Mouse (Mus musculus): Measurements from ENCODE around the gene Dnah11. TPM values are rescaled to one million over a fixed set of nuclear protein-coding genes. Genes with fewer than 3 reads are reported as not detected.

Dnah11 gene
- polyA plus RNA-seq, 1 experiment from 2014 or later, result 0.36 TPM

DNA sequence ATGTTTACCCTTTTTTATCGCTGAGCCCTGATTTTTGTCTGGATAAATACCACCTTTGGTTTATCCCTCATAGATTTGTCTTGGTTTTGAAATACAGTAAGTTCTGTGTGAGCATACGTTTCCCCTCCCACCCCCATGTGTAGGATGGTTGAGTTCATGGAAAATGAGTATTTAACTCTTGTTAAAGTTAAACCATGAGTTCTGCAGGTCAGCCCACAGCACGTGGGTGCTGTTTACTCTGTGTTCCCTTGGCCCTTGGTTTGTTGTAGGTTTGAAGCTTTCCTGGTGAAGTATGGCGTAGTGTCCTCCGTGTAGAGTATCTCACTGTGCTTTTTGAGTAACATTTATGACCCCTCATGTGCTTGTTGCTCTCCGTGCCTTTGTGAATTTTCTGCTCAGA, 341.0 kb downstream of the Dnah11 start:
- 91% methylated on average over 6 of the region's 6 CpGs for WGBS

GRCm38 (mm10) chr12:117857023-117857422, 341.8 kb downstream of the Dnah11 start:
- H3K27ac ChIP-seq (ENCODE audit: low read depth, low read length), result no peak overlapping the region
- 81% methylated on average over 9 of the region's 9 CpGs for WGBS
- H3K4me1 ChIP-seq (replicated peaks; ENCODE audit: control insufficient read depth, insufficient read depth, low read length), result no peaks in the 10 kb centered on the region
- ATAC-seq (replicated peaks; ENCODE audit: low FRiP score) (no peak), DNase-seq (ENCODE audit: low spot score) (no peak)
- H3K36me3 ChIP-seq (ENCODE audit: control insufficient read depth, insufficient read depth, low read length), result no peaks in the 10 kb centered on the region
- no peak overlapping the region for H3K4me3 ChIP-seq (ENCODE audit: low read depth, low read length)
- no peak overlapping the region for H3K9ac ChIP-seq (ENCODE audit: low read length)
- no peaks in the 10 kb centered on the region for H3K9me3 ChIP-seq (ENCODE audit: control insufficient read depth, low read length)
- no peaks in the 10 kb centered on the region for H3K27me3 ChIP-seq (ENCODE audit: control insufficient read depth, insufficient read depth, low read length)
- H3K4me2 ChIP-seq (ENCODE audit: low read depth, low read length, severe bottlenecking), result no peak overlapping the region

More for the DNA sequence above, 341.0 kb downstream of the Dnah11 start:
- DNase-seq (ENCODE audit: low spot score), result no peak
- Histone ChIP-seq H3K27ac (ENCODE audit: low read depth, low read length) (no peak overlapping the region), H3K27me3 (ENCODE audit: control insufficient read depth, insufficient read depth, low read length) (no peaks in the 10 kb centered on the region), H3K9me3 (ENCODE audit: control insufficient read depth, low read length) (no peaks in the 10 kb centered on the region), H3K4me1 (replicated peaks; ENCODE audit: control insufficient read depth, insufficient read depth, low read length) (no peaks in the 10 kb centered on the region), H3K4me3 (ENCODE audit: low read depth, low read length) (no peak overlapping the region), H3K36me3 (ENCODE audit: control insufficient read depth, insufficient read depth, low read length) (no peaks in the 10 kb centered on the region), H3K4me2 (ENCODE audit: low read depth, low read length, severe bottlenecking) (no peak overlapping the region), H3K9ac (ENCODE audit: low read length) (no peak overlapping the region)
- ATAC-seq (replicated peaks; ENCODE audit: low FRiP score), result no peak

- Histone ChIP-seq H3K9me3 (ENCODE audit: control insufficient read depth, low read length) (no peaks in the 10 kb centered on the region), H3K4me1 (replicated peaks; ENCODE audit: control insufficient read depth, insufficient read depth, low read length) (0 out of 2 replicates have a peak, but pooled peaks cover 2% of the 10 kb centered on the region), H3K36me3 (ENCODE audit: control insufficient read depth, insufficient read depth, low read length) (no peaks in the 10 kb centered on the region), H3K4me3 (ENCODE audit: low read depth, low read length) (no peak overlapping the region), H3K27ac (ENCODE audit: low read depth, low read length) (no peak overlapping the region), H3K4me2 (ENCODE audit: low read depth, low read length, severe bottlenecking) (no peak overlapping the region), H3K27me3 (ENCODE audit: control insufficient read depth, insufficient read depth, low read length) (no peaks in the 10 kb centered on the region), H3K9ac (ENCODE audit: low read length) (no peak overlapping the region)
- ATAC-seq (replicated peaks; ENCODE audit: low FRiP score) (peak; percentile 56; the same call in 1 of the 2 replicates), DNase-seq (ENCODE audit: low spot score) (peak; percentile 75)
- WGBS, result 35% methylated on average over 6 of the region's 6 CpGs
Measured at GRCm38 (mm10) chr12:117853316-117853715, 345.5 kb downstream of the Dnah11 start.

DNA sequence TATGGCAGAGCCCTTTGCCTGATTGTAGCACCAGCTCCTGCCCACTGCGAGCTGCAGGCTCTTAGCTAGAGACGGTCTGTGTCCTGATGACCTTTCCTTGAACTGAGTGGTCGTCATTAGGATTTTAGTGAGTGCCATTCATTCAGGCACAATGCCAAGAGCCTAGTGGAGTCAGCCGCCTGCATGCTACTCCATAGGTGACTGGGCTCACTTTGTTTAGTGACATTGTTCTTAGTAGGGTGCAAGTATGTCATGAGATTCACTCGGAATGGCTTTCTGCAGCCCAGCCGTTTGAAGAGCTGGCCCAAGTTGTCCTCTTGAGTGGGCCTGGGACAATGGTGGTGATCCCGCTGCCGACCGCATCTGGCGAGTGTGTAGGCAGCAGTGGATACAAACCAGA, 348.4 kb downstream of the Dnah11 start:
- Histone ChIP-seq H3K27me3 (ENCODE audit: control insufficient read depth, insufficient read depth, low read length) (no peaks in the 10 kb centered on the region), H3K4me1 (replicated peaks; ENCODE audit: control insufficient read depth, insufficient read depth, low read length) (0 out of 2 replicates have a peak, but pooled peaks cover 2% of the 10 kb centered on the region), H3K27ac (ENCODE audit: low read depth, low read length) (no peak overlapping the region), H3K4me2 (ENCODE audit: low read depth, low read length, severe bottlenecking) (no peak overlapping the region), H3K36me3 (ENCODE audit: control insufficient read depth, insufficient read depth, low read length) (no peaks in the 10 kb centered on the region), H3K9ac (ENCODE audit: low read length) (no peak overlapping the region), H3K4me3 (ENCODE audit: low read depth, low read length) (no peak overlapping the region), H3K9me3 (ENCODE audit: control insufficient read depth, low read length) (no peaks in the 10 kb centered on the region)
- 16% methylated on average over 10 of the region's 10 CpGs for WGBS
- no peak for ATAC-seq (replicated peaks; ENCODE audit: low FRiP score)
- DNase-seq (ENCODE audit: low spot score), result no peak

DNA sequence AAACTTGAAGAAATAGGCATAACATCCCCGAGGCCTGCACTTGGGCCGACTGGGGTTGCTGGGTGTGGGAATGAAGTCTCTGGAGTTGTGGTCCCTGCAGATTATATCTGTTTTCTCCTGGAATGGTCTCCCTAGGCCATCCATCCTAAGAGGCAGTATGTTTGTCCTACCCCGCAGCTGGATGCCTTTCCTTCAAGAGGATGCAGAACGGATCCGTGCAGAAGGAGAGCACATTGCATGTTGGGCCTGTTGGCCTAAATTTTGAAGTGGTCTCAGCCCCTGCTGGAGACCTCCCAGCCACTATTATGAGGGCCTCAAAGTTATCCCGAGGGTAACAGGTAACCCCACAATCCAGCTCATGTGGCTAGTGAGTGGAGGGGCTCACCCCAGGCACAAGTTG, 350.2 kb downstream of the Dnah11 start:
- DNase-seq (ENCODE audit: low spot score) (no peak), ATAC-seq (replicated peaks; ENCODE audit: low FRiP score) (no peak)
- Histone ChIP-seq H3K4me2 (ENCODE audit: low read depth, low read length, severe bottlenecking) (no peak overlapping the region), H3K4me3 (ENCODE audit: low read depth, low read length) (no peak overlapping the region), H3K36me3 (ENCODE audit: control insufficient read depth, insufficient read depth, low read length) (no peaks in the 10 kb centered on the region), H3K27me3 (ENCODE audit: control insufficient read depth, insufficient read depth, low read length) (no peaks in the 10 kb centered on the region), H3K9me3 (ENCODE audit: control insufficient read depth, low read length) (no peaks in the 10 kb centered on the region), H3K9ac (ENCODE audit: low read length) (no peak overlapping the region), H3K27ac (ENCODE audit: low read depth, low read length) (no peak overlapping the region), H3K4me1 (replicated peaks; ENCODE audit: control insufficient read depth, insufficient read depth, low read length) (0 out of 2 replicates have a peak, but pooled peaks cover 5% of the 10 kb centered on the region)
- WGBS, result 93% methylated on average over 6 of the region's 6 CpGs

DNA sequence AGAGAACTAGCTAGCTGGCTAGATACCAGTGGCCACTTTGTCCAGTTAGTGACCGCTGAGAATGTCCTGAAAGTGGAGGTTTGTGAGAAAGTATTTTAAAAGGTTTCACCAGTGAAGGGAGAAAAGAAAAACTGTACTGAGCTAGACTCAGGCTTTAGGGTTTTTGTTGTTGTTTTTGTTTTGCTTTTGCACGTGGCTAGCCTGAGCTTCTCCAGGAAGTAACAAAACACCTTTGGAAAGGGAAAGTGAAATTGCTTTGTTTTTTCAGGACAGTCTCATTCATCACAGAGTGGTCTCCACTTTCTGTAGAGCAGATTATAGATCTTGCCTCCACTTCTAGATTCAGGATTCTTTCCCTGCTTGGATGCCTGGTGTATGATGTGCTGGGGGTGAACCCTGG, 353.9 kb downstream of the Dnah11 start:
- Histone ChIP-seq H3K4me1 (replicated peaks; ENCODE audit: control insufficient read depth, insufficient read depth, low read length) (0 out of 2 replicates have a peak, but pooled peaks cover 4% of the 10 kb centered on the region), H3K4me3 (ENCODE audit: low read depth, low read length) (peak overlapping the region; percentile 82), H3K4me2 (ENCODE audit: low read depth, low read length, severe bottlenecking) (peak overlapping the region; percentile 86), H3K36me3 (ENCODE audit: control insufficient read depth, insufficient read depth, low read length) (no peaks in the 10 kb centered on the region), H3K9me3 (ENCODE audit: control insufficient read depth, low read length) (no peaks in the 10 kb centered on the region), H3K27ac (ENCODE audit: low read depth, low read length) (no peak overlapping the region), H3K9ac (ENCODE audit: low read length) (peak overlapping the region; percentile 7; the same call in 1 of the 2 replicates), H3K27me3 (ENCODE audit: control insufficient read depth, insufficient read depth, low read length) (no peaks in the 10 kb centered on the region)
- 25% methylated on average over 2 of the region's 2 CpGs for WGBS
- DNase-seq (ENCODE audit: low spot score) (no peak), ATAC-seq (replicated peaks; ENCODE audit: low FRiP score) (no peak)

- Histone ChIP-seq H3K4me2 (ENCODE audit: low read depth, low read length, severe bottlenecking) (peak overlapping the region; percentile 86), H3K27ac (ENCODE audit: low read depth, low read length) (peak overlapping the region; percentile 72; the same call in 1 of the 2 replicates), H3K9me3 (ENCODE audit: control insufficient read depth, low read length) (no peaks in the 10 kb centered on the region), H3K4me3 (ENCODE audit: low read depth, low read length) (peak overlapping the region; percentile 82), H3K36me3 (ENCODE audit: control insufficient read depth, insufficient read depth, low read length) (no peaks in the 10 kb centered on the region), H3K4me1 (replicated peaks; ENCODE audit: control insufficient read depth, insufficient read depth, low read length) (0 out of 2 replicates have a peak, but pooled peaks cover 4% of the 10 kb centered on the region), H3K27me3 (ENCODE audit: control insufficient read depth, insufficient read depth, low read length) (no peaks in the 10 kb centered on the region), H3K9ac (ENCODE audit: low read length) (peak overlapping the region; percentile 94)
- DNase-seq (ENCODE audit: low spot score) (no peak), ATAC-seq (replicated peaks; ENCODE audit: low FRiP score) (no peak; the same call in 1 of the 2 replicates)
- 0% methylated on average over 15 of the region's 15 CpGs for WGBS
Measured at GRCm38 (mm10) chr12:117844075-117844408, 354.8 kb downstream of the Dnah11 start.

DNA sequence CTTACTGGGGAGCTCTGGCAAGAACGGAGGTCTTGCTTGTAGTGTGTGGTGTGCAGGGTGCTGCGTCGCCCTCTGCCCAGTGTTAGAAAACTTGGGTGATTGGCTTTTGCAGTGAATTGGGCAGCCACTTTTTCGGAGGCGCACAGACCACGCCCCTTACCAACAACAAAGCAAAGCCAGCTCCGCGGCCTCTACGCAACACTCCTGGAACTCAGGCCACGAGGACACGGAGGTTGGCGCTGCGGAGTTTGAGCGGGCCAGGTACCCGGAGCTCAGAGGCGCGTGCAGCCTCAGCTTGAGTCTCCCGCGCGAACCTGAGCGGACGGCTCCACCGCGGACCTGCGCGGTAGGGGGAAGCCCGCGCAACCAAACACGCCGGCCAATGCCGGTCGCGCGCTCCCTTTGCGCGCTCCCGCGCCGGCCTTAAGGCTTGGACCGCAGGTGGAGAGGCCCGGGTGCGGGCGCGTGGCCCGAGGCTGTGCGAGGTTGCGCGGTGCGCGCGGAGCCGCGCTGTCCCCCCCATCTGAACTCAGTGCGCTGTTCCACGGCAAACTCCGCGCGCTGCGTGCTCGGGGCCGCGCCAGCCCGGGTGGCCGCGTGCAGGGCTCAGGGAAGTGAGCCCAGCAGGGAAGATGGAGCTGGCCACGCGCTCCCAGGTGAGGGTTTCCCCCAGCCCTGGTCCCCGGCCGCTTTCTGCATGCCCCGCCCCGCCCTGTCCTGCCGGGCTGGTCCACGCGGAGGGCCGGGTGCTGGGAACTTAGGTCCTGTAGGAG, 355.4 kb downstream of the Dnah11 start:
- H3K27ac ChIP-seq (ENCODE audit: low read depth, low read length), result peak overlapping the region; percentile 72
- 0 out of 2 replicates have a peak, but pooled peaks cover 4% of the 10 kb centered on the region for H3K4me1 ChIP-seq (replicated peaks; ENCODE audit: control insufficient read depth, insufficient read depth, low read length)
- peak overlapping the region; percentile 94 for H3K9ac ChIP-seq (ENCODE audit: low read length)
- H3K27me3 ChIP-seq (ENCODE audit: control insufficient read depth, insufficient read depth, low read length), result no peaks in the 10 kb centered on the region
- H3K4me3 ChIP-seq (ENCODE audit: low read depth, low read length), result peak overlapping the region; percentile 82
- WGBS, result under 1% methylated on average over 70 of the region's 75 CpGs
- H3K9me3 ChIP-seq (ENCODE audit: control insufficient read depth, low read length), result no peaks in the 10 kb centered on the region
- peak overlapping the region; percentile 86 for H3K4me2 ChIP-seq (ENCODE audit: low read depth, low read length, severe bottlenecking)
- DNase-seq (ENCODE audit: low spot score) (peak; percentile 89), ATAC-seq (replicated peaks; ENCODE audit: low FRiP score) (peak; percentile 94)
- H3K36me3 ChIP-seq (ENCODE audit: control insufficient read depth, insufficient read depth, low read length), result no peaks in the 10 kb centered on the region

DNA sequence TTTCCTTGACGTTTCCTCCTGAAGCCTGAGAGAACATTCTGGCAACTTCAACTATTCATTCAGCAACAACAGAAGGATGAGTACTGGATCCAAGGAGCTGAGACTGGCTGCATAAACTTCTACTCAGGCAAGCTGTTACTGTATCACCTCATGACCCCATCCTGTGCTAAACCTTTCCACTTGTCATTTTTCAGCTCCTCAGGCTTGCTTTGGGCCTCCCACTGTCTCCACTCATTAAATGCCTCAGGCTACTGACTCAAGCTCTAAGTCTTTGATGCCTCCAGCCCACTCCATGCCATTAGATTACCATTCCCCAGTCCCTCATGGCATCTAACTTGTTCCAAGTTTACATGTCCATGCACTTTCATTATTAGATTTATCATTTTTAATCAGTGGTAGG, 356.2 kb downstream of the Dnah11 start:
- H3K36me3 ChIP-seq (ENCODE audit: control insufficient read depth, insufficient read depth, low read length), result no peaks in the 10 kb centered on the region
- H3K9ac ChIP-seq (ENCODE audit: low read length), result no peak overlapping the region
- 0 out of 2 replicates have a peak, but pooled peaks cover 4% of the 10 kb centered on the region for H3K4me1 ChIP-seq (replicated peaks; ENCODE audit: control insufficient read depth, insufficient read depth, low read length)
- no peaks in the 10 kb centered on the region for H3K27me3 ChIP-seq (ENCODE audit: control insufficient read depth, insufficient read depth, low read length)
- H3K27ac ChIP-seq (ENCODE audit: low read depth, low read length), result no peak overlapping the region
- H3K4me2 ChIP-seq (ENCODE audit: low read depth, low read length, severe bottlenecking), result no peak overlapping the region; the same call in 1 of the 2 replicates
- ATAC-seq (replicated peaks; ENCODE audit: low FRiP score) (no peak), DNase-seq (ENCODE audit: low spot score) (no peak)
- no peaks in the 10 kb centered on the region for H3K9me3 ChIP-seq (ENCODE audit: control insufficient read depth, low read length)
- WGBS, result 85% methylated on average over 1 of the region's 1 CpGs
- H3K4me3 ChIP-seq (ENCODE audit: low read depth, low read length), result no peak overlapping the region

Data from forebrain, embryonic 11.5 days (tissue).